Mouse (Mus musculus): ENCODE measurements around the gene Fam13c.

Gene Fam13c

DNA sequence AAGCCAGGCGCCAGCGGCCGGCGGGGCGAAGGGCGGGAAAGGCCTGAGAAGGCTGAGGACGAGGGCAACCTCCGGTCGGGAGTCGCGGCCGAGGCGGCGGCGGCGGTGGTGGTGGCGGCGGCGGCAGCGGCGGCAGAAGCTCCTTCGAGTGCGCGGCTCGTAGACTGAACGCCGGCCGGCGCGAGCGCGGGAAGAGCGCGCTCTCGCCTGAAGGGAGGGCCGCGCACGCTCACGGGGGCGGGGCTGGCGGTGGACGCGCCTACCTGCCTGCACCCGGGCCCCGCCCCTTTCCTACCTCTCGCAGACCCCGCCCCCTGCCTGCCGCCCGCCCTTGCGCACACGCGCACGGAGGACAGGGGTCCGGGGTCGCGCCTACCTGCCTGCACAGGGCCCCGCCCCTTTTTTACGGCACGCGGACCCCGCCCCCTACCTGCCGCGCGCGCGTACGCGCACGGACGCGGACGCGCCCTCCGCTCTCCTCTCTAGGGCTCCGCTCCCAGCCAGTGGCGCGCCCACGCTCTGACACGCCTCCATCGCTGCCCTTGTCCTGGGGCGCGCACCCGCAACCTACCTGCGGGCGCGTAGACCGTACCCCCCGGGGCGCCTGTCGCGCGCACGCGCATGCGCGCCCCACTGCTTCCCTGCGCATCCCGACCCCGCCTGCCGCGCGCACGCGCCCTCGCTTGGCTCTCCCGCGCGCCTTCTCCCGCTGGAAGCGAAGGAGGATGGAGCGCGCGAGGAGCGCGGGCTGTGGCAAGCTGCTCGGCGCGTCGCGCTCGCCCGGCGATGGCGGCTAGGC is 159.0 kb downstream of the Fam13c start:
- in situ Hi-C loops (cut with MboI, MseI), result no loop called here

DNA sequence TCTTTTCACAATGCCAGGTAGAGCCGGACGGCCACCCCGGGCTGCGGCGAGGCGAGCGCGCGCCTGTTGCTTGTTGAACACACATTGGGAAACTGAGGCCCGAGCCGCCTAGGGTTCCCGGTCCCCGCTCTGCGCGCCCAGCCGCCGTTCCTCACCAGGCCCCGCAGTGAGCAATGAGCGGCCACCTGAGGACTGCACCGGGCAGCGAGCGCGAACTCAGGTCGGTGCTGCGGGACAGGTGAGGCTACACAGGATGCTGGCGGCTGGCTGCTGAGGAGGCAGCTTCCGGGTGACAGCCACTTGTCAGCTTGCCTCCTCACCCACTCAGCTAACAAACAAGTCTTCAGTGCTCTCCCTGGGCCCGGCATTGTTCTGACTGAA is 159.6 kb downstream of the Fam13c start:
- in situ Hi-C loops (cut with MboI, MseI), result no loop called here

All from T-helper 2 cell (primary cell).